Mouse (Mus musculus) CD4-positive, CD25-positive, alpha-beta regulatory T cell, adult 9 weeks (primary cell): Measurements from ENCODE around the gene 1110057P08Rik. TPM values are rescaled to one million over a fixed set of nuclear protein-coding genes. Genes with fewer than 3 reads are reported as not detected.

ENCODE experiments used
- polyA plus RNA-seq: library from polyadenylated mRNA; unstranded; fragments of 100-300 nt; shearing (Covaris generic); gene quantifications from one replicate; pipeline ENCODE4 v1.2.1, GENCODE M21; 2017

The 1110057P08Rik gene
- not detected for polyA plus RNA-seq

GRCm38 (mm10) chr16:89174435-89174834 is at the start of gene 1110057P08Rik:
Gene 1110057P08Rik (plus strand): TSS chr16:89174735.

GRCm38 (mm10) chr16:89140551-89140950 is 34.0 kb upstream of the 1110057P08Rik start, which contains the start of gene Gm6358:
Gene Gm6358 (plus strand): TSS chr16:89140851.

GRCm38 (mm10) chr16:89150786-89151185 is 23.7 kb upstream of the 1110057P08Rik start, which contains the start of gene Gm10061:
Gene Gm10061 (plus strand): TSS chr16:89151086.

GRCm38 (mm10) chr16:89157652-89158051 is 16.9 kb upstream of the 1110057P08Rik start, which contains the start of gene Gm9789:
Gene Gm9789 (plus strand): TSS chr16:89157952.

GRCm38 (mm10) chr16:89169190-89169589 is 5.3 kb upstream of the 1110057P08Rik start, which contains the start of gene Gm7735:
Gene Gm7735 (plus strand): TSS chr16:89169490.

GRCm38 (mm10) chr16:89205561-89205960 is 31.0 kb downstream of the 1110057P08Rik start, which contains the start of gene Krtap20-2:
Gene Krtap20-2 (plus strand): TSS chr16:89205861.

Other genes starting within 250 kb of the 1110057P08Rik start
- not detected for gene Krtap19-9b, start 242.5 kb upstream of the 1110057P08Rik start, polyA plus RNA-seq
- not detected for gene Krtap16-3, start 211.9 kb upstream of the 1110057P08Rik start, polyA plus RNA-seq
- not detected for gene Krtap22-2, start 164.0 kb upstream of the 1110057P08Rik start, polyA plus RNA-seq
- not detected for gene Gm10229, start 159.5 kb upstream of the 1110057P08Rik start, polyA plus RNA-seq
- not detected for gene Krtap6-1, start 143.0 kb upstream of the 1110057P08Rik start, polyA plus RNA-seq
- not detected for gene Gm10228, start 133.3 kb upstream of the 1110057P08Rik start, polyA plus RNA-seq
- gene Krtap6-5, start 126.9 kb upstream of the 1110057P08Rik start, polyA plus RNA-seq, result not detected
- not detected for gene 1110025L11Rik, start 110.7 kb upstream of the 1110057P08Rik start, polyA plus RNA-seq
- gene Krtap6-3, start 90.7 kb upstream of the 1110057P08Rik start, polyA plus RNA-seq, result not detected
- gene Gm6358, start 33.9 kb upstream of the 1110057P08Rik start, polyA plus RNA-seq, result not detected
- gene Gm10061, start 23.6 kb upstream of the 1110057P08Rik start, polyA plus RNA-seq, result not detected
- not detected for gene Gm9789, start 16.8 kb upstream of the 1110057P08Rik start, polyA plus RNA-seq
- gene Gm7735, start 5.2 kb upstream of the 1110057P08Rik start, polyA plus RNA-seq, result not detected
- not detected for gene Krtap20-2, start 31.1 kb downstream of the 1110057P08Rik start, polyA plus RNA-seq
- not detected for gene Krtap21-1, start 229.1 kb downstream of the 1110057P08Rik start, polyA plus RNA-seq
- not detected for gene Krtap6-2, start 245.4 kb downstream of the 1110057P08Rik start, polyA plus RNA-seq